Mouse (Mus musculus) lung, embryonic 15.5 days (tissue): ENCODE measurements around the gene Prpf6. TPM values are rescaled to one million over a fixed set of nuclear protein-coding genes. Genes with fewer than 3 reads are reported as not detected.

Source experiments
- ATAC-seq: fragments of 200-750 bp; cut with Nextera tagmentation; 2 replicates; pipeline ENCODE4 v1.8.0; 2017; ENCODE audit warnings: moderate number of reproducible peaks, borderline replicate concordance; ENCODE audit not compliant: low FRiP score, low TSS enrichment; ENCODE audit errors: extremely low read depth
- H3K27ac ChIP-seq: fragments of 300-500 bp; sonication (generic); 2 replicates; pipeline ENCODE4 v1.5.1; 2015; ENCODE audit warnings: moderate library complexity, mild to moderate bottlenecking, inconsistent platforms
- H3K27me3 ChIP-seq: fragments of 300-500 bp; sonication (generic); 2 replicates; pipeline ENCODE4 v1.6.1; 2015; ENCODE audit warnings: inconsistent platforms
- H3K36me3 ChIP-seq: fragments of 300-500 bp; sonication (generic); 2 replicates; pipeline ENCODE4 v1.6.1; 2015; ENCODE audit warnings: inconsistent platforms
- H3K4me1 ChIP-seq: fragments of 300-500 bp; sonication (generic); 2 replicates; pipeline ENCODE4 v1.6.1; 2015; ENCODE audit warnings: inconsistent platforms
- H3K4me2 ChIP-seq: fragments of 300-500 bp; sonication (generic); 2 replicates; pipeline ENCODE4 v1.6.1; 2015; ENCODE audit warnings: inconsistent platforms, mild to moderate bottlenecking, moderate library complexity
- H3K4me3 ChIP-seq: fragments of 300-500 bp; sonication (generic); 2 replicates; pipeline ENCODE4 v1.5.1; 2015; ENCODE audit warnings: mild to moderate bottlenecking, inconsistent platforms
- H3K9ac ChIP-seq: fragments of 300-500 bp; sonication (generic); 2 replicates; pipeline ENCODE4 v1.6.1; 2015; ENCODE audit warnings: inconsistent platforms
- H3K9me3 ChIP-seq: fragments of 300-500 bp; sonication (generic); 2 replicates; pipeline ENCODE4 v1.6.1; 2016; ENCODE audit warnings: inconsistent platforms
- WGBS: fragments of 180-500 bp; shearing (Covaris S2); methylation state at CpG from one replicate; pipeline ENCODE4 v1.1.7; 2015; 5-methylcytosine and 5-hydroxymethylcytosine counted together
- polyA plus RNA-seq: library from polyadenylated mRNA; unstranded; fragments of >200 nt; fragmentation: Nextera tagmentation; extraction: Ambion mirVana; gene quantifications from 2 replicates; pipeline ENCODE4 v1.2.1, GENCODE M21; 2015

Prpf6 gene
- 60.8 and 61.9 TPM in 2 replicates for polyA plus RNA-seq

DNA sequence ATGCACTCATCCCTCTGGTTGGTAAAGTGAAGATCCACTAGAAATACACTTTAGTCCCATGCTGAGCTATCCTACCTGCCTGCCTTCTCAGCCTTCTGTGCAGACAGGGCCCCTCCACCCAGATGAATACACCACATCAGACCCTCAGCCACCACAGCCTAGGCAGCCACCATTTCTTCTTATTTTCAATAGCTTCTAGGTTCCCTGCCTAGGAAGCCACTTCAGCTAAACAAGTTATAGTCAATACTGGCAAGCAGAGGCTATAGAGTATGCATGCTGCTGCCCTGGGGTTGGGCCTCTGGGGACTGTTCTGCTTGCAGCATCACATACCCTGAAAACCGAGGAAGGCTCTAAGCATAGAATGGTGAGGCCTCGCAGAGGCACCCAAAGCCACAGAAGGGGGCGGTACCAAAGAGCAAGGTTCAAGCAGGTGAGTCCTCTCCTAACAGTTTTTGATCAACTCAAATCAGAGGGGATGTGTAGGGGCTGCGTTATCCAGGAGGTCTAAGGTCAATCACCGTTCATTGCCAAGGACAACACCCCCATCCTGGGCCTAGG is at the start of gene Prpf6:
Gene Prpf6 (plus strand): TSS at position 341 of the 558 bp plus-strand sequence.
- H3K9ac ChIP-seq, result peak within 1 kb of the TSS; percentile 95
- no peaks in the 10 kb centered on the region for H3K9me3 ChIP-seq
- peak within 1 kb of the TSS; percentile 82 for H3K4me3 ChIP-seq
- WGBS, result 11% methylated on average over 5 of the region's 5 CpGs
- H3K4me2 ChIP-seq, result peak within 1 kb of the TSS; percentile 67
- peaks cover 11% of the 10 kb centered on the region for H3K4me1 ChIP-seq
- no peaks in the 10 kb centered on the region for H3K27me3 ChIP-seq
- no peak; the same call in 1 of the 2 replicates for ATAC-seq
- peaks cover 40% of the 10 kb centered on the region for H3K36me3 ChIP-seq
- peak within 1 kb of the TSS; percentile 84 for H3K27ac ChIP-seq

GRCm38 (mm10) chr2:181546142-181546541 is 45.5 kb upstream of the Prpf6 start:
- H3K27ac ChIP-seq, result no peak overlapping the region
- H3K4me1 ChIP-seq, result no peaks in the 10 kb centered on the region
- no peak overlapping the region for H3K9ac ChIP-seq
- no peak overlapping the region for H3K4me3 ChIP-seq
- H3K36me3 ChIP-seq, result peaks cover 48% of the 10 kb centered on the region
- 93% methylated on average over 7 of the region's 7 CpGs for WGBS
- H3K27me3 ChIP-seq, result no peaks in the 10 kb centered on the region
- no peaks in the 10 kb centered on the region for H3K9me3 ChIP-seq
- no peak for ATAC-seq
- no peak overlapping the region for H3K4me2 ChIP-seq

DNA sequence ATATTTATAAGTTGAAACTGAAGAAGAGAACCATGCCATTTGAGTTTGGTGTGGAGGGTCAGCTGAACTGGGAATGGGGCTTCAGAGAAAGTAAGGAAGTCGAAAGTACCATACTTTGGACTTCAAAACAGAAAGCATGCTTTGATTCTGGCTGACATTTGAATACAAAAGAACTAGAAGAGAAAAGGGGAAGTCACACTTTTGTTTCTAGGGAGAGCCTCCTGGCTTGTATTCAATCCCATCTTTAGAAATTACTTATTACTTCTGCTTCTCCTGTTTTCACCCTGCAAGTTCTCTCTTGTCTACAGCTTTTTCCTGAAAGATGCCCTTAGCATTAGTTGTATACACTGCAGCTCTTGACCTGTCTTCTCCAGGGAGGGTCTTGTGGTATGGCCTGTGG is 43.4 kb upstream of the Prpf6 start:
- H3K4me2 ChIP-seq, result no peak overlapping the region
- H3K4me3 ChIP-seq, result no peak overlapping the region
- WGBS, result 82% methylated on average over 1 of the region's 1 CpGs
- H3K9ac ChIP-seq, result no peak overlapping the region
- no peaks in the 10 kb centered on the region for H3K4me1 ChIP-seq
- H3K27ac ChIP-seq, result no peak overlapping the region
- H3K36me3 ChIP-seq, result peaks cover 65% of the 10 kb centered on the region
- ATAC-seq, result no peak
- H3K27me3 ChIP-seq, result no peaks in the 10 kb centered on the region
- H3K9me3 ChIP-seq, result no peaks in the 10 kb centered on the region

GRCm38 (mm10) chr2:181548682-181549081 is 43.0 kb upstream of the Prpf6 start:
- no peaks in the 10 kb centered on the region for H3K27me3 ChIP-seq
- WGBS, result 77% methylated on average over 5 of the region's 5 CpGs
- H3K4me3 ChIP-seq, result no peak overlapping the region
- no peaks in the 10 kb centered on the region for H3K4me1 ChIP-seq
- H3K36me3 ChIP-seq, result peaks cover 65% of the 10 kb centered on the region
- no peak overlapping the region for H3K9ac ChIP-seq
- H3K27ac ChIP-seq, result no peak overlapping the region
- H3K4me2 ChIP-seq, result no peak overlapping the region
- H3K9me3 ChIP-seq, result no peaks in the 10 kb centered on the region
- 0 out of 2 replicates have a peak, but pooled peaks have one; percentile 31 for ATAC-seq

- no peaks in the 10 kb centered on the region for H3K27me3 ChIP-seq
- H3K27ac ChIP-seq, result no peak overlapping the region
- no peak overlapping the region for H3K4me3 ChIP-seq
- H3K4me2 ChIP-seq, result no peak overlapping the region
- no peak overlapping the region for H3K9ac ChIP-seq
- peaks cover 67% of the 10 kb centered on the region for H3K36me3 ChIP-seq
- no peaks in the 10 kb centered on the region for H3K4me1 ChIP-seq
- no peak for ATAC-seq
- H3K9me3 ChIP-seq, result no peaks in the 10 kb centered on the region
- 90% methylated on average over 2 of the region's 2 CpGs for WGBS
Observed at GRCm38 (mm10) chr2:181550233-181550632, 41.4 kb upstream of the Prpf6 start.

DNA sequence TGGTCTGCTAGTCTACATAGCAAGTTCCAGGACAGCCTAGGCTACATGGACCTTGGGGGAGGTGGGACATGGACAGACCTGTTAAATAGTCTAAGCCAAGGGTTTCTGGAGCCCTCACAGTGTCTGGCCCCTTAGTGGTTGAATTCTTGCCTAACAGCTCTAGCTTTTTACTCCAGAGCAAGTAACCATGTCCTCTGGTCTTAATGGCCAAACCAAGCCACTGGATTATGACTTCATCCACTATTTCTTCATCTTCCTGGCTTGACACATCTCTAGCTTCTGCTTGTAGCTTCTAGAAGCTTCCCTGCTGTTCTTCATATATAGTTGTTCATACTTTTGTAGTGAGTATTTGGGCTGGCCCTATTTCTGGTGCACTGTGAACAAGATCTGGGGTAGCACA is 37.9 kb upstream of the Prpf6 start:
- Histone ChIP-seq H3K4me3 (no peak overlapping the region), H3K9me3 (no peaks in the 10 kb centered on the region), H3K4me2 (no peak overlapping the region), H3K36me3 (peaks cover 44% of the 10 kb centered on the region), H3K4me1 (no peaks in the 10 kb centered on the region), H3K27ac (no peak overlapping the region), H3K27me3 (no peaks in the 10 kb centered on the region), H3K9ac (no peak overlapping the region)
- ATAC-seq, result no peak

GRCm38 (mm10) chr2:181567338-181567737 is 24.3 kb upstream of the Prpf6 start:
- Histone ChIP-seq H3K36me3 (no peaks in the 10 kb centered on the region), H3K9ac (no peak overlapping the region), H3K4me2 (no peak overlapping the region), H3K9me3 (no peaks in the 10 kb centered on the region), H3K27me3 (no peaks in the 10 kb centered on the region), H3K4me3 (no peak overlapping the region), H3K4me1 (no peaks in the 10 kb centered on the region), H3K27ac (no peak overlapping the region)
- ATAC-seq, result no peak
- 76% methylated on average over 3 of the region's 3 CpGs for WGBS

- no peaks in the 10 kb centered on the region for H3K27me3 ChIP-seq
- H3K9me3 ChIP-seq, result no peaks in the 10 kb centered on the region
- no peak overlapping the region for H3K4me3 ChIP-seq
- peaks cover 4% of the 10 kb centered on the region; the same call in 1 of the 2 replicates for H3K36me3 ChIP-seq
- H3K4me2 ChIP-seq, result no peak overlapping the region
- no peak for ATAC-seq
- no peak overlapping the region for H3K27ac ChIP-seq
- H3K9ac ChIP-seq, result no peak overlapping the region
- H3K4me1 ChIP-seq, result no peaks in the 10 kb centered on the region
- WGBS, result 71% methylated on average over 7 of the region's 7 CpGs
Observed at GRCm38 (mm10) chr2:181568272-181569008, 23.2 kb upstream of the Prpf6 start.

DNA sequence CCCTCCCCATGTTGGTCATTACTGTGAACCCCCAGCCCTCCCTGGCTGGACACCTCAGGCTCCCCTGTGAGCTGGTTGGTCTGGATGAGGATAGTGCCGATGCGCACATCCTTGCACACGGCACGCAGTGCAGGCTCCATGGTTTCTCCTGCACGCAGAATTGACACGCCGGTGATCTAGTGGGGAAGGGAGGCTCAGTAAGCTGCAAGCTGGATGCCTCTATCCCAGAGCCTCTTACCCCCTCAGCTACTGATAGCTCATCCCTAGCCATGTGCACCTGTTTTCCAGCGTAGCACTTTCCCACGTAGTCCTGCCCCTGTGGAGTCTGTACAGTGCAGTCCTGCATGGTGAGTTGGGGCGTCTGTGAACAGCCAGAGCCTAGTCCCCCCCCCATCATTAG is 21.8 kb upstream of the Prpf6 start:
- 93% methylated on average over 10 of the region's 10 CpGs for WGBS
- H3K27ac ChIP-seq, result no peak overlapping the region
- no peak overlapping the region for H3K4me2 ChIP-seq
- no peaks in the 10 kb centered on the region for H3K4me1 ChIP-seq
- H3K4me3 ChIP-seq, result no peak overlapping the region
- ATAC-seq, result no peak
- H3K27me3 ChIP-seq, result no peaks in the 10 kb centered on the region
- H3K9ac ChIP-seq, result no peak overlapping the region
- H3K9me3 ChIP-seq, result no peaks in the 10 kb centered on the region
- H3K36me3 ChIP-seq, result peaks cover 5% of the 10 kb centered on the region; the same call in 1 of the 2 replicates

DNA sequence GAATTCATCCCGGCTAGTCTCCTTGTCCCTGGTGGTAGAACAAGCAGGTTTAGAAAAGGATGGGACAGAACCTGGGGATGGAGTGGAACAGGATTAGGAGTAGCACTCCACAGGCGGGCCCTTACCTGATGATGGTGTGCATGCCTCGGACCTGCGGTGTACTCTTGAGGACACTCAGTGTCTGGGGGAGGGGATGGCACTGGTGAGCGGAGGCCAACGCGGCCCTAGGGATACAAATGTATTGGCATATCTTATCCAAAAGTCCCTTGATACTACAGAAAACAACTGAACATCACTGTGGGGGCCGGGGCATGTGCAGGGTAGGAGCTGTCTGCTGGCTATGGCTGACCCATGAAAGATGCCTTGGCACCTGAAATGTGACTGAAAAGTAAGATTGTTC is 21.3 kb upstream of the Prpf6 start:
- no peak overlapping the region for H3K4me2 ChIP-seq
- ATAC-seq, result no peak
- no peaks in the 10 kb centered on the region for H3K4me1 ChIP-seq
- H3K27ac ChIP-seq, result no peak overlapping the region
- no peaks in the 10 kb centered on the region for H3K9me3 ChIP-seq
- H3K9ac ChIP-seq, result no peak overlapping the region
- H3K27me3 ChIP-seq, result no peaks in the 10 kb centered on the region
- H3K4me3 ChIP-seq, result no peak overlapping the region
- 80% methylated on average over 8 of the region's 8 CpGs for WGBS
- peaks cover 5% of the 10 kb centered on the region; the same call in 1 of the 2 replicates for H3K36me3 ChIP-seq

DNA sequence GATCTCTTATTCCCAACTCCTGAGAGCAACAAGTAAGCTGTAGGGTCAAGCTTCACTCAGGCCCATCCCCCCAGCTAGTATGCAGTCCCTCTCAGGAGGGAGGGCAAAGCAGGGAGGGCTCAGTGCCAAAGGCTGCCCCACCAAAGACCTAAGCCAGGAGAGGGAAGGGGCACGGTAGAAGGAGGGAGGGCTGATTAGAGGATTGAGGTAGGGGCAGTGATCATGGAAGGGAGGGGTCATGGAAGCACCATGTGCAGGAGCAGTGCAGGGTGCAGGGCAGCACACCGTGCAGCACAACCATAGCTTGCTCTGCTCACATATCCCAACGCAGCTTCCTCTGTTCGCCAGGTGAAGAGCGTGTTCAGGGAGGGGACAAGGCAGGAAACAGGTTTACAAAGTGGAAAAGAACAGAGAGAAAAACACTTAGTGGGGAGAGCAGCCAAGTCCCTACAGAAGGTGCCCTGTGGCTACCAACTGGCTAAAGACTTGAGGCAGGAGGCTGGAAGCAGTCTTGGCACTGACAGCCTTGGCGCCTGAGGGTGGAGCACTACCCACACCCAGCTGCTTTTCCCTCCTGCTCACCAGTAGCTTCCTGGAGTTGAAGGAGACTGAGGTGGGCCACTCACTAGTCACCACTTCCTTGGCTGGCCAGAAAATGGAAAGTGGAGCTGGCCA is 20.6 kb upstream of the Prpf6 start:
- Histone ChIP-seq H3K4me3 (no peak overlapping the region), H3K4me2 (no peak overlapping the region), H3K27ac (no peak overlapping the region), H3K9ac (no peak overlapping the region), H3K27me3 (no peaks in the 10 kb centered on the region), H3K4me1 (no peaks in the 10 kb centered on the region), H3K9me3 (no peaks in the 10 kb centered on the region), H3K36me3 (peaks cover 5% of the 10 kb centered on the region; the same call in 1 of the 2 replicates)
- ATAC-seq, result no peak; the same call in 1 of the 2 replicates
- 60% methylated on average over 6 of the region's 6 CpGs for WGBS
